Mouse (Mus musculus) CH12.LX (cell line): ENCODE data around the gene Zbtb20. TPM values are rescaled to one million over a fixed set of nuclear protein-coding genes. Genes with fewer than 3 reads are reported as not detected.

Experiments used
- DNase-seq: peaks from one replicate; pipeline ENCODE4 v3.0.0-alpha.2; 2013; ENCODE audit errors: extremely low read depth
- H3K27ac ChIP-seq: 2 replicates; pipeline ENCODE4 v1.5.1; 2012; ENCODE audit warnings: low read depth, mild to moderate bottlenecking, control low read depth, moderate library complexity; ENCODE audit not compliant: insufficient read depth
- H3K27me3 ChIP-seq: replicated peaks from 2 replicates; pipeline ENCODE3; 2012; ENCODE audit warnings: inconsistent platforms
- H3K36me3 ChIP-seq, 2 experiments: replicated peaks in 1 of 2; 2 replicates each; pipeline versions ENCODE3 to v1.6.1; 2012; ENCODE audit warnings: inconsistent platforms in 1 of 2, low read length in 1 of 2, mild to moderate bottlenecking in 1 of 2, mixed read lengths in 1 of 2, moderate library complexity in 1 of 2; ENCODE audit not compliant: control insufficient read depth in 1 of 2, insufficient read depth in 1 of 2
- H3K4me1 ChIP-seq, 2 experiments: 2 replicates each; pipeline ENCODE4 v1.6.1; 2012; ENCODE audit warnings: inconsistent platforms in 1 of 2, moderate library complexity in 1 of 2; ENCODE audit not compliant: insufficient read depth in 2 of 2, control insufficient read depth in 1 of 2
- H3K4me2 ChIP-seq: 2 replicates; pipeline ENCODE4 v1.6.1; 2012; ENCODE audit warnings: low read depth, mild to moderate bottlenecking, control low read depth; ENCODE audit not compliant: poor library complexity, insufficient read depth, severe bottlenecking
- H3K4me3 ChIP-seq, 3 experiments: fragments of 150-350 bp in 1 of 3; sonication (generic) in 1 of 3; replicated peaks in 1 of 3; 2 replicates each; pipeline versions ENCODE3 to v1.5.1; 2011 to 2012; ENCODE audit warnings: low read depth in 2 of 3, low read length in 2 of 3, mild to moderate bottlenecking in 2 of 3, moderate library complexity in 2 of 3, control low read depth in 1 of 3, improper control_type of control experiment in 1 of 3, inconsistent platforms in 1 of 3, mixed read lengths in 1 of 3; ENCODE audit not compliant: poor library complexity in 1 of 3
- H3K79me2 ChIP-seq: replicated peaks from 2 replicates; pipeline ENCODE4 v1.6.1; 2012; ENCODE audit warnings: mild to moderate bottlenecking, moderate library complexity; ENCODE audit not compliant: control insufficient read depth, poor library complexity, insufficient read depth, severe bottlenecking; ENCODE audit errors: extremely low read depth
- H3K9ac ChIP-seq: 2 replicates; pipeline ENCODE4 v1.6.1; 2012; ENCODE audit warnings: low read depth, mild to moderate bottlenecking, control low read depth, moderate library complexity; ENCODE audit not compliant: insufficient read depth
- H3K9me3 ChIP-seq: replicated peaks from 2 replicates; pipeline ENCODE3; 2012; ENCODE audit warnings: low read length, inconsistent platforms, mixed read lengths
- BHLHE40 ChIP-seq: IDR thresholded peaks from 2 replicates; pipeline ENCODE4 v1.6.1; 2011; ENCODE audit warnings: mild to moderate bottlenecking, low read depth, low read length, improper control_type of control experiment
- CHD1 ChIP-seq: IDR thresholded peaks from 2 replicates; pipeline ENCODE4 v1.6.1; 2012; ENCODE audit warnings: low read depth, low read length, improper control_type of control experiment, inconsistent platforms
- E2F4 ChIP-seq: IDR thresholded peaks from 2 replicates; pipeline ENCODE4 v1.6.1; 2011; ENCODE audit warnings: low read depth, low read length, improper control_type of control experiment; ENCODE audit not compliant: insufficient replicate concordance
- EP300 ChIP-seq: IDR thresholded peaks from 2 replicates; pipeline ENCODE4 v1.6.1; 2011; ENCODE audit warnings: low read length, improper control_type of control experiment
- KAT2A ChIP-seq: IDR thresholded peaks from 2 replicates; pipeline ENCODE4 v1.6.1; 2012; ENCODE audit warnings: low read length, improper control_type of control experiment, inconsistent platforms; ENCODE audit not compliant: insufficient replicate concordance
- MAFK ChIP-seq: IDR thresholded peaks from 2 replicates; pipeline ENCODE4 v1.6.1; 2011; ENCODE audit warnings: low read length, improper control_type of control experiment; ENCODE audit not compliant: insufficient replicate concordance
- MAZ ChIP-seq: IDR thresholded peaks from 2 replicates; pipeline ENCODE4 v1.6.1; 2012; ENCODE audit warnings: low read depth, mild to moderate bottlenecking, inconsistent platforms, low read length, improper control_type of control experiment, moderate library complexity
- MEF2A ChIP-seq: IDR thresholded peaks from 2 replicates; pipeline ENCODE4 v1.6.1; 2014; ENCODE audit warnings: low read depth, mild to moderate bottlenecking, inconsistent platforms, low read length, improper control_type of control experiment, borderline replicate concordance
- MXI1 ChIP-seq: IDR thresholded peaks from 2 replicates; pipeline ENCODE4 v1.6.1; 2011; ENCODE audit warnings: mild to moderate bottlenecking, low read depth, low read length, improper control_type of control experiment
- MYC ChIP-seq: IDR thresholded peaks from 2 replicates; pipeline ENCODE4 v1.6.1; 2011; ENCODE audit warnings: low read depth, mild to moderate bottlenecking, improper control_type of control experiment, low read length
- POLR2AphosphoS2 ChIP-seq: IDR thresholded peaks from 2 replicates; pipeline ENCODE4 v1.6.1; 2011; ENCODE audit warnings: low read depth, low read length, improper control_type of control experiment
- SIN3A ChIP-seq: IDR thresholded peaks from 2 replicates; pipeline ENCODE4 v1.6.1; 2012; ENCODE audit warnings: low read length, improper control_type of control experiment, inconsistent platforms
- SMC3 ChIP-seq: IDR thresholded peaks from 2 replicates; pipeline ENCODE4 v1.6.1; 2011; ENCODE audit warnings: low read depth, low read length, improper control_type of control experiment
- TBP ChIP-seq: conservative IDR thresholded peaks from 2 replicates; pipeline ENCODE4 v1.6.1; 2011; ENCODE audit warnings: low read depth, low read length, improper control_type of control experiment
- TCF12 ChIP-seq: IDR thresholded peaks from 2 replicates; pipeline ENCODE4 v1.6.1; 2014; ENCODE audit warnings: low read depth, mild to moderate bottlenecking, inconsistent platforms, low read length, improper control_type of control experiment
- dilution Hi-C: fragments of 300-500 bp; cut with MboI; formaldehyde crosslinking; loops from 2 replicates; pipeline ENCODE4 v1.14.3; 2020; ENCODE audit warnings: low sequenced_read_pairs; ENCODE audit not compliant: extremely low pct_unique_long_range_greater_than_20kb, extremely low pct_ligation_motif_present
- in situ Hi-C: fragments of 300-500 bp; cut with MboI; formaldehyde crosslinking; loops from 3 replicates; pipeline ENCODE4 v1.14.3; 2019; ENCODE audit warnings: low sequenced_read_pairs, low pct_ligation_motif_present, low pct_unique_long_range_greater_than_20kb, mixed read lengths
- polyA plus RNA-seq: library from polyadenylated mRNA; unstranded; fragments of >175 nt; gene quantifications from 2 replicates; pipeline ENCODE4 v1.2.1, GENCODE M21; 2012; ENCODE audit warnings: low read depth; ENCODE audit not compliant: insufficient read length
- total RNA-seq, 2 experiments: library from RNA; depleted of rRNA; stranded (reverse); fragments of 300-350 nt in 1 of 2; fragments of >200 nt in 1 of 2; gene quantifications; 2 replicates each; pipeline ENCODE4 v1.2.3; 2012 to 2014

The Zbtb20 gene
- total and polyA plus RNA-seq, 3 experiments, result 24.9 to 58.0 (median 51.6) TPM

DNA sequence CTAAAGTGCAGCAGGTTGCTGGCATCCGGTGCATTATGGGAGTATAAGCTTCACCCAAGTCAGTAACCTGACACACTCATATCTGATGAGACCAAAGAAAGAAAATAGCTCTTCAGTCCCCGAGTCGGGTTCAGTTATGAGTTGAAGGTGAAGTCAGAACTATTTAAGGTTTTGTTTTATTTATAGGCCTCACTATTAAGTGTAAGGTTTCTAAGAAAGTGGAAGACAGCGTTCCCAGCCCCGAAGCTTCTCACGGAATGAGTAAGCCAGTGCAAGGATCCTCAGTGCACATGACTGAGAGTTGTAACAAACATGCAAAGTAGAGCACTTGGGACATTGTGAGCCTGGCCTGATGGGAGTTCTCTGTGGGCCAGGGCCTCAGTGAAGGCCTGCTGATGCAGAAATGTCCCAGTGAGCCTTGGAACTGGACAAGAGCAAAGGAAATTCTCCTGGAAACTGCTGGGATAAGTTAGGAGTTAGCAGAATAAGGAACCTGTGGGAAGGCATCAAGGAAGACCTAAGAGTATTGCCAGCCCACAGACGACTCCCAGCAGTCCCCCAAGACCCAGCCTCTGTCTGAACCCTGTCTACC is 507.6 kb downstream of the Zbtb20 start (continued):
- TF ChIP-seq MXI1, result peak; percentile 82; the same call in 1 of the 2 replicates
- peak; percentile 100 for TF ChIP-seq MEF2A
- TF ChIP-seq EP300, result peak; percentile 100
- peak; percentile 100 for TF ChIP-seq BHLHE40
- TF ChIP-seq SIN3A, result peak; percentile 98
- peak; percentile 42 for TF ChIP-seq SMC3
- TF ChIP-seq MYC, result peak; percentile 98
- no peak; the same call in 1 of the 2 replicates for TF ChIP-seq KAT2A

DNA sequence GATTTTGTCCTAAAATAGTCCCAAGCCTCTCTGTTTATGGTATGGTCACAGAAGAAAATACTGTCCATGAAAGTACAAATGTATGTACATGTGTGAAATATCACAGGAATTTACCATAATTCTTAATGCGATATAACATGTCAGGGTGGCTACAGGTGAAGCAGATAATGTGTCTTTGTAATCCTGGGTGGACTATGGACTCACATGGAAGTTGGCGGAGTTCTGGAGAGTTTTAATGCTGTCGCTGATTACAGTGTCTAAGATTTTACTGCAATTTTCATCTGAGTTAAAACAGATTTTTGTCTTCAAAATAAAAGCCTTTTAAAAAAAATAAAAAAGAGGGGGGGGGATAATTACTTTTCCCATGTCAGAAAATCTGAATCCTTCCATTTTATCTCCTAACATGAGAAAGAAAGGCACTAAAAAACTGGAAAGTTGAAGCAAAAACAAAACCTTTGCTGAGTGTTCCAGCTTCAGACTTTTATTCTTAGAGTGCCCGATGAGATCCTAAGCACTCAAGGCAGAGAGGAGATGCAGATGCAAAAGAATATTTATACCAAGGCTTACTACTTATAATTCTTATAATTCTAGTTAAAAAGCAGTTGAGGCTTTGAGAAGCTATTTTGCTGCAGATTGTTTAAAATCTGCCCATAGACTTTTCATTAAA is 509.4 kb downstream of the Zbtb20 start:
- Histone ChIP-seq H3K27ac (no peak overlapping the region), H3K9me3 (no peaks in the 10 kb centered on the region), H3K27me3 (no peaks in the 10 kb centered on the region), H3K4me3 (no peak overlapping the region), H3K4me2 (peak overlapping the region; percentile 56), H3K79me2 (no peaks in the 10 kb centered on the region; the same call in none of the 2 replicates), H3K9ac (peak overlapping the region; percentile 36), H3K36me3 (peaks cover 0 to 2% of the 10 kb centered on the region in 2 experiments), H3K4me1 (peaks cover 18 to 56% of the 10 kb centered on the region in 2 experiments)
- dilution Hi-C loops, result no loop called here
- TF ChIP-seq MAZ (no peak), SIN3A (no peak), CHD1 (0 out of 2 replicates have a peak, but pooled peaks have one; percentile 56), TCF12 (0 out of 2 replicates have a peak, but pooled peaks have one; percentile 15), KAT2A (no peak), SMC3 (no peak)
- DNase-seq, result no peak
- in situ Hi-C loops, result loop anchor here (25.0 kb wide), 1 partner anchor 427 kb away; no protein-coding TSS in a partner anchor

DNA sequence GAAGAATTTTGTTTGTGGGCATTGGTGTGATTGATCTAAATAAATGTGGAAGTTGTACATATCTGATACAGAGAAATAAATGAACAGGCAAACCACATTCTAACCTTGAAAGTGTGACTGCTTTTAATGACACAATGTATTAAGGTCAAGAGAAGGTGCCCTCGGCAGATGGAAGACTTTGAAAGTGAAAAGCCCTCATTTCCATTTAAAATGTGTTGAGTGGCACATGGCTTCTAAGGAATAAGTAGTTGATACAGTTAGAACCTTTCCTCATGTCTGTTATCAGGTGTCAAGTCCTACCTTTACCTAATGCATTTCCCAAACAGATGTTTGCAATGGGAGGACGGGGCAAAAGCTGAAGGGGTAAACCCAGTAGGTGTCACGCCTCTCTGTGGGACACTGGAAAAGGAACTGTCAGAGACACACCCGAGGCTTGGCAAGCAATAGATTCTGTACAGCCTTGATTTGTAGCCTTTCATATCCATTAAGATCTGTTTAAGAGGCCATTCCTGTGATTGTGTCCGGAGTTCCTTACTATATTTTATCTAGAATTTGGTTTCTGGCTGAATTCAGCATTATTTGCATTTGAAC is 510.0 kb downstream of the Zbtb20 start:
- Histone ChIP-seq H3K27ac (no peak overlapping the region), H3K4me2 (peak overlapping the region; percentile 96), H3K9ac (peak overlapping the region; percentile 36), H3K4me1 (peaks cover 18 to 55% of the 10 kb centered on the region in 2 experiments), H3K9me3 (no peaks in the 10 kb centered on the region), H3K27me3 (no peaks in the 10 kb centered on the region), H3K36me3 (peaks cover 0 to 2% of the 10 kb centered on the region in 2 experiments), H3K4me3 (no peak overlapping the region)
- no peak for DNase-seq
- dilution Hi-C loops (no loop called here), in situ Hi-C loops (loop anchor here (25.0 kb wide), 1 partner anchor 427 kb away; no protein-coding TSS in a partner anchor)
- TF ChIP-seq BHLHE40 (peak; percentile 19; the same call in 1 of the 2 replicates), MYC (peak; percentile 65; the same call in 1 of the 2 replicates), E2F4 (no peak), EP300 (peak; percentile 23; the same call in 1 of the 2 replicates), MXI1 (no peak; the same call in 1 of the 2 replicates), MAFK (no peak), SIN3A (peak; percentile 50; the same call in 1 of the 2 replicates), CHD1 (no peak; the same call in 1 of the 2 replicates), POLR2AphosphoS2 (no peak), TBP (no peak)
- TF ChIP-seq, all 38 proteins: peak for 4
- H3K79me2 ChIP-seq, result no peaks in the 10 kb centered on the region; the same call in none of the 2 replicates
